Mouse (Mus musculus) limb, embryonic 15.5 days (tissue): ENCODE measurements around the gene Appbp2. TPM values are rescaled to one million over a fixed set of nuclear protein-coding genes. Genes with fewer than 3 reads are reported as not detected.
A peak's percentile ranks its signal among the peaks of the same experiment; 100 is the strongest.
"Not testable (repeated sequence)": the region's sequence is repeated elsewhere in the genome, so short reads cannot be mapped to it uniquely, and the experiment has no call there.

Source experiments
- ATAC-seq: fragments of 200-750 bp; cut with Nextera tagmentation; 2 replicates; pipeline ENCODE4 v1.8.0; 2017; ENCODE audit warnings: low read depth, moderate TSS enrichment; ENCODE audit not compliant: insufficient number of reproducible peaks, low FRiP score, low TSS enrichment
- H3K27ac ChIP-seq: fragments of 300-500 bp; sonication (generic); 2 replicates; pipeline ENCODE4 v1.5.1; 2015; ENCODE audit warnings: moderate library complexity, mild to moderate bottlenecking, inconsistent platforms
- H3K27me3 ChIP-seq: fragments of 300-500 bp; sonication (generic); 2 replicates; pipeline ENCODE4 v1.6.1; 2015; ENCODE audit warnings: inconsistent platforms
- H3K36me3 ChIP-seq: fragments of 300-500 bp; sonication (generic); 2 replicates; pipeline ENCODE4 v1.6.1; 2015; ENCODE audit warnings: inconsistent platforms
- H3K4me1 ChIP-seq: fragments of 300-500 bp; sonication (generic); 2 replicates; pipeline ENCODE4 v1.6.1; 2015; ENCODE audit warnings: inconsistent platforms
- H3K4me2 ChIP-seq: fragments of 300-500 bp; sonication (generic); 2 replicates; pipeline ENCODE4 v1.6.1; 2015; ENCODE audit warnings: mild to moderate bottlenecking, inconsistent platforms
- H3K4me3 ChIP-seq: fragments of 300-500 bp; sonication (generic); 2 replicates; pipeline ENCODE4 v1.5.1; 2015; ENCODE audit warnings: mild to moderate bottlenecking, inconsistent platforms
- H3K9ac ChIP-seq: fragments of 300-500 bp; sonication (generic); 2 replicates; pipeline ENCODE4 v1.6.1; 2015; ENCODE audit warnings: inconsistent platforms
- H3K9me3 ChIP-seq: fragments of 300-500 bp; sonication (generic); 2 replicates; pipeline ENCODE4 v1.6.1; 2016; ENCODE audit warnings: inconsistent platforms
- WGBS: fragments of 180-500 bp; shearing (Covaris S2); methylation state at CpG from one replicate; pipeline ENCODE4 v1.1.7; 2015; 5-methylcytosine and 5-hydroxymethylcytosine counted together
- polyA plus RNA-seq: library from polyadenylated mRNA; unstranded; fragments of >200 nt; fragmentation: Nextera tagmentation; extraction: Ambion mirVana; gene quantifications from 2 replicates; pipeline ENCODE4 v1.2.1, GENCODE M21; 2015

Gene Appbp2
- polyA plus RNA-seq, 1 experiment from 2014 or later: 40.0 TPM

DNA sequence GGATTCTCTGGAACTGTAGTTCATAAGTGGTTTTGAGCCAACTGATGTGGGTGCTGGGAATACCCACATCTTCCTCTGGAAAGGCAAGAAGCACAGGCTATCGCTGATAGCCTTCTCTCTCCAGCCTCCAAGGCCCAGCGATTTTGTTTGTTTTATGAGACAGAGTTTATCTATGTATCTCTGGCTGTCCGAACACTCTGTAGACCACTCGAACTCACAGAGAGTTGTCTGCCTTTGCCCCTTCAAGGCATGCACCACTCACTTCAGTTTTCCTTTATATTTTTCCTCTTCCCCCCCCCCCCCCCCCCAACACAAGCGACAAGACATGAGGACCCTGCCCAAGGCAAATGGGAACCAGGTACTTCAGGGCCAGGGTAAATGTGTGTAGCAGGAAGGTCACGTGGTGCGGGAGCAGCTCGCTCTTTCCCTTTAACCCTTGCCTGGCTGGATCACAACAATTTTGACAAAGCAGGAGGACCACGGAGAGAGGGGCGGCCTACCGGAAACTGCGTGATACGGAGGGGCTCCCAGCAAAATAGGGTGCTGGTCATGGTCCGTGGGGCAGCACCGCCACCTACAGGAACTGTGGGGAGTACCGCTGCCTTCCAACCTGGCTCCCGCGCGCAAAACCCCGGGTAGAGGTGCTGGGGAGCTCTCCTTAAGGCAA is 52.2 kb downstream of the Appbp2 start:
- Histone ChIP-seq H3K27ac (peak overlapping the region; percentile 51; the same call in 1 of the 2 replicates), H3K9me3 (no peaks in the 10 kb centered on the region), H3K4me3 (peak overlapping the region; percentile 42), H3K4me1 (peaks cover 9% of the 10 kb centered on the region; the same call in 1 of the 2 replicates), H3K4me2 (peak overlapping the region; percentile 74), H3K9ac (peak overlapping the region; percentile 46), H3K27me3 (no peaks in the 10 kb centered on the region), H3K36me3 (no peaks in the 10 kb centered on the region)
- 5% methylated on average over 20 of the region's 20 CpGs for WGBS
- ATAC-seq: peak; percentile 82

DNA sequence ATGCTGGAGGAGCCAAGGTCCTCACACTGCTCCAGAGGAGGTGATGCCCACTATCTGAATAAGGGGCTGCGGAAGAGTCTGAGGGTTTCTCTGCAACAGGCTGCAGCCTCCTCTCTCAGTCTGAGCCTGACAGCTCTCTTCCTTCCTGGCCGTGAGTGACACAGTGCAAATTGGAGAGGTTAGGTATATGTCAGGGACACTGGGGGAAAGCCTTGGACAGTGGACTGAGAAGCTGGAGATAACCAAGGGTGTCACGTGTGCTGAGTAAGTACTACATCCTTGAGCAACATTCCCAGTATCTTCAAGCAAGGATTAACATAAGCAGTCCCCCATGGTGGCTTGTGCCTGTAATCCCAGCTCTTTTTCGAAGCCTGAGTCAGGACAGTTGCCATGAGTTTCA is 56.5 kb downstream of the Appbp2 start:
- no peak overlapping the region for H3K9ac ChIP-seq
- no peaks in the 10 kb centered on the region for H3K9me3 ChIP-seq
- peaks cover 9% of the 10 kb centered on the region; the same call in 1 of the 2 replicates for H3K4me1 ChIP-seq
- WGBS: 87% methylated on average over 4 of the region's 4 CpGs
- H3K27me3 ChIP-seq: no peaks in the 10 kb centered on the region
- H3K4me3 ChIP-seq: no peak overlapping the region
- H3K4me2 ChIP-seq: no peak overlapping the region
- H3K36me3 ChIP-seq: no peaks in the 10 kb centered on the region
- no peak overlapping the region for H3K27ac ChIP-seq
- no peak for ATAC-seq

DNA sequence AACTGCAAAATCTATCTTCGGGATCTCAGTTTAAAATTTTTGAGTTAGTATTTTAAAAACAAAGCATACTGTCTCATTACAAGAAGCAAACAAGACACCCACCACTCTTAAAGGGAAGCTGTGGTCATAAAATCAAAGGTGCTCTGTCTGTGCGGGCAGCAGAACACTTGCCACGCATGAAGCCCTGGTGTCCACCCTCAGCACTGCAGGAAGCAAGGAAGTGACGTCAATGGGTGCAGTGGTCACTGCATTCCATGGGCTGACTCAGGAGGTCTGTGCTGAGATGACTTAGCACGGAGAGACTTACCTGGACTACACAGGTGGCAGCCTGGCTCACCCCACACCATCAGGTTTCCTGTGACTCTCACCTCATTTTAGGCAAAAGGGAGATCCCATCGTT is 57.2 kb downstream of the Appbp2 start:
- no peaks in the 10 kb centered on the region for H3K27me3 ChIP-seq
- no peak overlapping the region for H3K27ac ChIP-seq
- no peak for ATAC-seq
- H3K4me1 ChIP-seq: peaks cover 4% of the 10 kb centered on the region; the same call in 1 of the 2 replicates
- WGBS: 75% methylated on average over 6 of the region's 6 CpGs
- no peaks in the 10 kb centered on the region for H3K9me3 ChIP-seq
- no peaks in the 10 kb centered on the region for H3K36me3 ChIP-seq
- no peak overlapping the region for H3K9ac ChIP-seq
- H3K4me2 ChIP-seq: no peak overlapping the region
- no peak overlapping the region for H3K4me3 ChIP-seq

DNA sequence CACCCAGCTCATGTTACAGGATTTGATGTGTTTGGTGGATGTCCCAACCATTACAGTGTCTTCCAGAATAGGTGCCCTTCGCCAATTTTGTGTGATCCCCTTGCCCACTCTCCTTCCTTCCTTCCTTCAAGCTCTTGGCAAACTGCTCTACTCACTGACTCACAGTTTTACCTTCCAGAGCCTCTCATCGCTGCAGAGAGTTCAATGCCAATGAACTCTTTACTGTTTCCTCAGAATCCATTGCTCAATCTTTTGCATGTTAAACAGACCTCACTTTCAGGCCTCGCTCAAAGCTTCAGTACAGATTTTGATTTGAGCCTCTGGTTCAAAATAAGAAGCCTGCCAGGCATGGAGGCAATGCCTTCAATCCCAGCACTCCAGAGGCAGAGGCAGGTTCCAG is 59.0 kb downstream of the Appbp2 start:
- H3K36me3 ChIP-seq: no peaks in the 10 kb centered on the region
- no peaks in the 10 kb centered on the region for H3K27me3 ChIP-seq
- H3K9ac ChIP-seq: no peak overlapping the region
- no peak overlapping the region for H3K27ac ChIP-seq
- no peaks in the 10 kb centered on the region for H3K4me1 ChIP-seq
- H3K9me3 ChIP-seq: no peaks in the 10 kb centered on the region
- no peak overlapping the region for H3K4me3 ChIP-seq
- ATAC-seq: no peak
- WGBS: 81% methylated on average over 3 of the region's 3 CpGs
- H3K4me2 ChIP-seq: no peak overlapping the region

DNA sequence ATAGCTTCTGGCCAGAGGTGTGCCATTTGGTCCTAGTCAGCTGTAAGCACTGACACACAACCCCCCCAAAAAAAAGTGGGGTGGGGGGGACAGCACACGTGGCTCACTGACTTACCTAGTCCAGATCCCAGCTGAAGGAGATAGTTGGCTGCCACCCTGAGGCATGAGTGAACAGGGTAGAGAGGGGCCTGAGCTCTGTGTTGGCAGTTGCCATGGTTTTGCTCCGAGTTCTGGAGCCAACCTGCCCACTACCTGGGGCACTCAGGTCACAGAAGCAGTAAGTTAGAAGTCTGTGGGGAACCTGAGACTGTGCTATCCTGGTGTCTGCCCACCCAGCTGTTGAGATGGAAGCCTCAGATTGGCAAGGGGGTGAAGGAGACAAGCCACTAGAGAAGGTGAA is 64.1 kb downstream of the Appbp2 start:
- Histone ChIP-seq H3K27ac (no peak overlapping the region), H3K4me2 (no peak overlapping the region; the same call in 1 of the 2 replicates), H3K36me3 (no peaks in the 10 kb centered on the region), H3K27me3 (no peaks in the 10 kb centered on the region), H3K9me3 (no peaks in the 10 kb centered on the region), H3K4me3 (no peak overlapping the region), H3K9ac (no peak overlapping the region), H3K4me1 (no peaks in the 10 kb centered on the region)
- WGBS: 24% methylated on average over 2 of the region's 2 CpGs
- no peak for ATAC-seq

DNA sequence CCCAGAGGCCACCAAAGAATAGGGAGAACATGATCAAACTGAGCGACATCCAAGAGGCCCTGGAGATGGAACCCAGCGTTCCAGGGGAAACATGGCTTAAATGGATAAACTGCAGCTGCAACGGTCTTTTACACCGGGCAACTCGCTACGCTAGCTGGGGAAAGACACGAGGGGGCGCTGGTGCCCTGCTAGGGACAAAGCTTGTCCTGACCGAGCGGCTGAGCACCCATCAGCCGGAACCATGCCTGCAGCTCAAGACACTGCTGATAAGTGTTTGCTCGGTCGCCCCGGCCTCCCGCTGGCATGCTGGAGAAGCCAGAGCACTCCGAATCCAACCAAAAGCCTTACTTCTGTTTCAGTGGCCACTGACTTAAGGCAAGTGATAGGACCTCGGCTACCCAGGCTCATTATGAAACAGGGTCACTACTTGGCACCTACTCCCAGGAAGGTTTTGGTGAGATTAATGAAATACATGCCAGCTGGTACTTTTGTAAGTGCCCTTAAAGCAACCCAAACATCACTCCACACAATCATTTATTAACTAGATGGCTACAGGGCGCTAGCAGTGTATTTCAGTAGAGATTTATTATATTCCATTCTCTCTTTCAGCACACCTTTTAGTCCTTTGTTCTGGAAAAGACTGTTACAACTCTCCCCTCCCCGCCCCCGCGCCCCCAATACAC is 64.7 kb downstream of the Appbp2 start, which contains the start of gene 1700125H20Rik:
Gene 1700125H20Rik, plus strand, starts transcription at position 347 of the 683 bp plus-strand sequence.
- Histone ChIP-seq H3K36me3 (no peaks in the 10 kb centered on the region), H3K27ac (no peak within 1 kb of the TSS), H3K27me3 (no peaks in the 10 kb centered on the region), H3K9ac (peak within 1 kb of the TSS; percentile 20; the same call in 1 of the 2 replicates), H3K4me1 (no peaks in the 10 kb centered on the region), H3K4me2 (peak within 1 kb of the TSS; percentile 63), H3K4me3 (peak within 1 kb of the TSS; percentile 30), H3K9me3 (no peaks in the 10 kb centered on the region)
- ATAC-seq: peak; percentile 69; the same call in 1 of the 2 replicates
- WGBS: 12% methylated on average over 21 of the region's 21 CpGs

DNA sequence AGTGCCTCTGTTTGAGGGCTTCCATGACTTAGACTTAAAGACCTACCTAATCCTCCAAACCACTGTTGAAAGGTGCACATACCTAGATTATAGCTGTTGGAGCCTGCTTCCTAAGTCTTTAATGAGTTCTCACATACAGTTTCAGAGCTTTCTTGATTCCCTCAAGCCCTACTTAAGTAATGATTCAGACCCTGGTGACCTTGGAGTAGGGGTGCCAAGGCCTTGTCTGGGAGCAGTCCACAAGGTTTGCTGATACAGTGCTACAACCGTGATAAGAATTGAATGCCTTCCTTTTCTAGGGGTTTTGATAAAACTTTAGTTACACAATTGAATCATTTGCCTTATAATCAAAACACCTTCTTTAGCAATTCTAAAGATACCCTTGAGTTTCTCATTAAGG is 67.4 kb downstream of the Appbp2 start:
- Histone ChIP-seq H3K9ac (no peak overlapping the region), H3K4me3 (no peak overlapping the region), H3K4me2 (no peak overlapping the region), H3K4me1 (no peaks in the 10 kb centered on the region), H3K27ac (no peak overlapping the region), H3K9me3 (no peaks in the 10 kb centered on the region), H3K36me3 (no peaks in the 10 kb centered on the region), H3K27me3 (no peaks in the 10 kb centered on the region)
- WGBS: 81% methylated on average over 1 of the region's 1 CpGs
- no peak for ATAC-seq

DNA sequence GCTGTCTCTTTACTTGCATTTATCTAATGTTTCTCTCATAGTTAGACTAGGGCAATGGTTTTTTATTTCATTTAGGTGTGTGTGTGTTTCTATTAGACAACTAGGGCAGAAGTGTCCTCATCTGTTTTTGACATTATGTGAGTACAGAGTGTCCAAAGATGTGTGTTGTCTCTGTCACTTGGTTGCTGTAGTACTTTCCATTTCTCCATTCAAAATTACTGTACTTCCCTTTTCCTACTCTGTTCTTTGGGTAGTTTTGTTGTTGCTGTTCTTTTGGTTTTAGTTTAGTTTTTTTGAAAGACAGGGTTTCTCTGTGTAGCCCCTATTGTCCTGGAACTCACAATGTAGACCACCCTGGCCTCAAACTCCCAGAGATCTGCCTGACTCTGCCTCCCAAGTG is 70.6 kb downstream of the Appbp2 start:
- Histone ChIP-seq H3K4me2 (no peak overlapping the region), H3K9ac (no peak overlapping the region), H3K27ac (no peak overlapping the region), H3K27me3 (no peaks in the 10 kb centered on the region), H3K4me3 (no peak overlapping the region), H3K9me3 (no peaks in the 10 kb centered on the region), H3K36me3 (no peaks in the 10 kb centered on the region), H3K4me1 (no peaks in the 10 kb centered on the region)
- ATAC-seq: no peak

DNA sequence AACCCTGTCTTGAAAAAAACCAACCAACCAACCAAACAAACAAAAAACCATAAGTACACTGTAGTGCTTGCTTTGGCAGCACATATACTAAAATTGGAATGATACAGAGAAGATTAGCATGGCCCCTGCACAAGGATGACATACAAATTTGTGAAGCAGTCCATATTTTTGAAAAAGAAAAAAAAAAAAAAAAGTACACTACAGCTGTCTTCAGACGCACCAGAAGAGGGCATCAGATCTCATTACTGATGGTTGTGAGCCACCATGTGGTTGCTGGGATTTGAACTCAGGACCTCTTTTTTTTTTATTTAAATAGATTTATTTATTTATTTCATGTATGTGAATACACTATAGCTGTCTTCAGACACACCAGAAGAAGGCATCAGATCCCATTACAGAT is 71.9 kb downstream of the Appbp2 start:
- H3K27ac ChIP-seq, H3K4me1 ChIP-seq, H3K27me3 ChIP-seq, H3K9ac ChIP-seq, H3K4me2 ChIP-seq, H3K4me3 ChIP-seq, H3K9me3 ChIP-seq, H3K36me3 ChIP-seq, ATAC-seq: not testable (repeated sequence)
- WGBS: 88% methylated on average over 1 of the region's 1 CpGs

DNA sequence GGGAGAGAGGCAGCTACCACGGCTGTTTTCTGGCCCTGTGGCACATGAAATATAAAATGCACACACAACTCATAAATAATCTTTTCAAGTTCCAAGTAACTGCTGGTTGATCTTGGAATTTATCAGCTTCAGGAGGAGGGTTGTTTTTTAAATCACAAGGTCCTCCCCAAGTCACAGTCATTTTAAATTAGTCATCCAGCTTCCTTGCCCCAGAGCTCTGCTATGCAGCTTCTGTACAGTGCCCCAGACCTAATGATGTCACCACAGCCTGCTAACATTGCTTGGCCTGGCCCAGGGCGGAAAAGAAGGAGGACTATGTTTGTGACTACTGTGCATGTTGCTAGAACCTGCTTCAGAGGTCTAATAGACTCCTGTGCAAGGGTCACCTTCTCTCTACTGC is 77.6 kb downstream of the Appbp2 start:
- no peaks in the 10 kb centered on the region for H3K36me3 ChIP-seq
- no peak overlapping the region for H3K4me2 ChIP-seq
- no peaks in the 10 kb centered on the region for H3K27me3 ChIP-seq
- H3K4me3 ChIP-seq: no peak overlapping the region
- ATAC-seq: no peak
- H3K4me1 ChIP-seq: no peaks in the 10 kb centered on the region
- H3K27ac ChIP-seq: no peak overlapping the region
- no peaks in the 10 kb centered on the region for H3K9me3 ChIP-seq
- no peak overlapping the region for H3K9ac ChIP-seq
- 40% methylated on average over 2 of the region's 2 CpGs for WGBS

DNA sequence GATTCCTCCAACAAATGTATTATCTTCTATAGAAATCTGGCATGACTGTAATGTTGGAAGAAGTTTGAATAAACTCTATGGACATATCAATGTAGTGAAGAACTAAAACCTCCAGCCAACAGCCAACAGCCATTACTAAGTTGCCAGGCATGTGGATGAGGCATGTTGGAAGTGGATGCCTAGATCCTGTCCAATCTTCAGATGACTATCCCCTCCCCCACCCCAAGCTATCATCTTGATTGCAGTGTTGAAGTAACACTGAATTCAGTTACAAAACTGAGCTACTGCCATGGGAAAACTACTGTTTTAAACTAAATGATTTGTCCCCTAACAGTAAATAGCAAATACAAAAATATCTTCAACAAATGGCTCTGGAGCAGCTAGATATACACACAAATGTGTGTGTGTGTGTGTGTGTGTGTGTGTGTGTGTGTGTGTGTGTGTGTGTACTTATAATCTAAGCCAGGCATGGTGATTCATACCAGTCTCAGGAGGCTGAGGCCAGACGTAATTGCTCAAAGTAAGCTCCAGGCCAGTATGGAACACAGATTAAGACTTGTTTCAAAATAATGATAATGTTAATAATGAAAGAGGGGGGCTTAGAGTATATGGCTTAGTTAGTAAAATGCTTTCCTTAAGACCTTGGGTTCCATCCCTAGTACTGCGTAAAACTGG is 82.5 kb downstream of the Appbp2 start:
- Histone ChIP-seq H3K27me3 (no peaks in the 10 kb centered on the region), H3K4me1 (no peaks in the 10 kb centered on the region), H3K36me3 (no peaks in the 10 kb centered on the region), H3K9me3 (no peaks in the 10 kb centered on the region), H3K27ac (no peak overlapping the region), H3K4me2 (no peak overlapping the region), H3K9ac (no peak overlapping the region), H3K4me3 (no peak overlapping the region)
- ATAC-seq: no peak
- 59% methylated on average over 2 of the region's 2 CpGs for WGBS
